Mouse (Mus musculus) ES-E14 (cell line): ENCODE measurements around the gene Parp3.
A peak's percentile ranks its signal among the peaks of the same experiment; 100 is the strongest.

Experiments
- HCFC1 ChIP-seq: IDR thresholded peaks from 2 replicates; pipeline ENCODE4 v1.6.1; 2012; ENCODE audit warnings: low read length, inconsistent platforms, borderline replicate concordance; ENCODE audit not compliant: insufficient read depth
- MAFK ChIP-seq: IDR thresholded peaks from 2 replicates; pipeline ENCODE4 v1.6.1; 2014; ENCODE audit warnings: mild to moderate bottlenecking, low read depth, low read length, inconsistent platforms; ENCODE audit not compliant: insufficient read depth
- ZC3H11A ChIP-seq: IDR thresholded peaks from 2 replicates; pipeline ENCODE4 v1.6.1; 2012; ENCODE audit warnings: low read depth, mild to moderate bottlenecking, inconsistent platforms, low read length, borderline replicate concordance
- ZNF384 ChIP-seq: IDR thresholded peaks from 2 replicates; pipeline ENCODE4 v1.6.1; 2012; ENCODE audit warnings: low read depth, low read length, inconsistent platforms

GRCm38 (mm10) chr9:106476924-106477484 lies at the start of gene Parp3:
- TF ChIP-seq ZNF384 (no peak), ZC3H11A (peak; percentile 85; the same call in 1 of the 2 replicates), MAFK (no peak), HCFC1 (no peak)
